Mouse (Mus musculus) embryonic facial prominence, embryonic 11.5 days (tissue): ENCODE measurements around the gene Iqcf6. TPM values are rescaled to one million over a fixed set of nuclear protein-coding genes. Genes with fewer than 3 reads are reported as not detected.

Experiments
- ATAC-seq: fragments of 200-750 bp; cut with Nextera tagmentation; replicated peaks from 2 replicates; pipeline ENCODE4 v1.8.0; 2017; ENCODE audit warnings: low read depth; ENCODE audit not compliant: insufficient number of reproducible peaks, low FRiP score, low TSS enrichment
- DNase-seq: peaks from one replicate; pipeline ENCODE4 v3.0.0-alpha.2; 2015; ENCODE audit warnings: low spot score
- H3K27ac ChIP-seq: fragments of 300-500 bp; sonication (generic); replicated peaks from 2 replicates; pipeline ENCODE4 v1.5.1; 2014; ENCODE audit warnings: mild to moderate bottlenecking, low read depth, low read length, control low read depth
- H3K27me3 ChIP-seq: fragments of 300-500 bp; sonication (generic); 2 replicates; pipeline ENCODE4 v1.6.1; 2014; ENCODE audit warnings: mild to moderate bottlenecking, low read length, moderate library complexity, mixed read lengths; ENCODE audit not compliant: control insufficient read depth, insufficient read depth
- H3K36me3 ChIP-seq: fragments of 300-500 bp; sonication (generic); replicated peaks from 2 replicates; pipeline ENCODE4 v1.6.1; 2014; ENCODE audit warnings: low read depth, mild to moderate bottlenecking, low read length, moderate library complexity, mixed read lengths; ENCODE audit not compliant: control insufficient read depth, insufficient read depth
- H3K4me1 ChIP-seq: fragments of 300-500 bp; sonication (generic); 2 replicates; pipeline ENCODE4 v1.6.1; 2014; ENCODE audit warnings: low read length, mixed read lengths; ENCODE audit not compliant: control insufficient read depth, insufficient read depth
- H3K4me2 ChIP-seq: fragments of 300-500 bp; sonication (generic); 2 replicates; pipeline ENCODE4 v1.6.1; 2014; ENCODE audit warnings: low read depth, mild to moderate bottlenecking, control low read depth, low read length, moderate library complexity
- H3K4me3 ChIP-seq: fragments of 300-500 bp; sonication (generic); 2 replicates; pipeline ENCODE4 v1.5.1; 2014; ENCODE audit warnings: low read depth, low read length, control low read depth
- H3K9ac ChIP-seq: fragments of 300-500 bp; sonication (generic); replicated peaks from 2 replicates; pipeline ENCODE4 v1.6.1; 2014; ENCODE audit warnings: mild to moderate bottlenecking, control low read depth, low read length
- H3K9me3 ChIP-seq: fragments of 300-500 bp; sonication (generic); replicated peaks from 2 replicates; pipeline ENCODE4 v1.6.1; 2016; ENCODE audit warnings: mild to moderate bottlenecking, low read length, inconsistent platforms, mixed read lengths; ENCODE audit not compliant: control insufficient read depth
- WGBS: fragments of 180-500 bp; shearing (Covaris S2); extraction: QIAGEN DNeasy Blood & Tissue Kit; methylation state at CpG from one replicate; pipeline ENCODE4 v1.1.7; 2014; 5-methylcytosine and 5-hydroxymethylcytosine counted together
- polyA plus RNA-seq: library from polyadenylated mRNA; unstranded; fragments of >200 nt; fragmentation: Nextera tagmentation; extraction: Ambion mirVana; gene quantifications from 2 replicates; pipeline ENCODE4 v1.2.1, GENCODE M21; 2014

Iqcf6 gene
- polyA plus RNA-seq, 1 experiment from 2014 or later: not detected

DNA sequence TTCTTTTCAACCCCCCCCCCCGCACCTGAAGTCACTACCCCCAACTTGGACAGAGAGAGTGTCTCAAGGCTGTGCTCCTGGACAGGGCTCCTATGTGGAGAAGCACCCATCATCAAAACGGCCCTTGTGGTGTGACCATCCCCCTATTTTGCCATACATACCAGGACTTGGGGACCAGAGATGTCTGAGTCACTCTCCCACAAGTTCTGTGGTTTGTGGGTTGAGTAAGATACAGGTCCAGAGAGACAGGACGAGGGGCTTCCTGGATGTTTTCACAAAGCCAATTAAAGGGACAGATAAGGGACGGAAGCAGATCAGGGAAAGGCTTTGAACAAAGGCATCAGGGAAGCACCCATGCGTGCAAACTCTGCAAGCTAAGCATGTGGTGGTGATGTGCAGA is 15.0 kb downstream of the Iqcf6 start:
- Histone ChIP-seq H3K9ac (no peak overlapping the region), H3K4me1 (no peaks in the 10 kb centered on the region), H3K4me2 (no peak overlapping the region), H3K27ac (no peak overlapping the region), H3K36me3 (no peaks in the 10 kb centered on the region), H3K4me3 (no peak overlapping the region), H3K9me3 (no peaks in the 10 kb centered on the region), H3K27me3 (no peaks in the 10 kb centered on the region)
- 64% methylated on average over 5 of the region's 5 CpGs for WGBS
- ATAC-seq (no peak), DNase-seq (no peak)

DNA sequence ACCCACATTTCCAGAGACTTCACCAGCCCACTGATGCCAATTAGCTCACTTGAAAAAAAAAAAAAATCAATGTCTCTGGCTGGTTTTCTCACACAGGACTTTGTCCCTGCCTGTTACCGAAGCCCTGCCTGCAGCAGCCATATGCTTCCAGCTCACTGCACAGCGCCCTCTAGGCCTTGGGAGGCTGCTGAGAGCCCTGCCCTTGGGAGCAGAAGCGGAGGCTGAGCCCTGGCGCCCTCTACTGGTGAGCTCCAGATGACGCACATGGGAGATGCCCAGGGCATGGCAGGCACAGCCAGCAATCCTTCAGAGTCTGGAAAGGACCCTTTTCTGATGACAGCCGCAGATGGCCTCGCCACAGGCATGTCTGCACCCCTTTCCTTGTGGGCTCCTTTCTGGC is 16.7 kb downstream of the Iqcf6 start:
- Histone ChIP-seq H3K4me3 (no peak overlapping the region), H3K27ac (no peak overlapping the region), H3K9me3 (no peaks in the 10 kb centered on the region), H3K27me3 (no peaks in the 10 kb centered on the region), H3K36me3 (no peaks in the 10 kb centered on the region), H3K9ac (no peak overlapping the region), H3K4me1 (no peaks in the 10 kb centered on the region), H3K4me2 (no peak overlapping the region)
- DNase-seq (peak; percentile 78), ATAC-seq (no peak; the same call in 1 of the 2 replicates)
- 30% methylated on average over 7 of the region's 7 CpGs for WGBS

DNA sequence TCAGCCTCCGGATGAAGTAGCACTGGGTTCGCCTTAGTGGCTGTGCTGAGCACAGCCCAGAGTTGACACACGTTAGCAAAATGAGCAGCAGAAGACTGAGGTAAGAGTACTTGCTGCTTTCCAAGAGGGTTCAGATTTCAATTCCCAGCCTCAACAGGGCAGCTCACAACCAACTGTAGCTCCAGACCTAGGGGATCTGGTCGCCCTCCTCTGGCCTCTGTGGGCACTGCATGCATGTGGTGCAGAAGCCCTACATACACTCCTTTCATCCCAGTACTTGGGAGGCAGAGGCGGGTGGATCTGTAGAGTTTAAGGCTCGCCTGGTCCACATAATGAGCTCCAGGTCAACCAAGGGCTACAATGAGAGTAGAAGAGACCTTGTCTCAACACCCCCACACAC is 17.4 kb downstream of the Iqcf6 start:
- H3K36me3 ChIP-seq: no peaks in the 10 kb centered on the region
- 67% methylated on average over 6 of the region's 6 CpGs for WGBS
- no peak overlapping the region for H3K27ac ChIP-seq
- DNase-seq: no peak
- H3K9ac ChIP-seq: no peak overlapping the region
- H3K9me3 ChIP-seq: no peaks in the 10 kb centered on the region
- no peak; the same call in 1 of the 2 replicates for ATAC-seq
- H3K4me3 ChIP-seq: no peak overlapping the region
- H3K4me2 ChIP-seq: no peak overlapping the region
- H3K27me3 ChIP-seq: no peaks in the 10 kb centered on the region
- H3K4me1 ChIP-seq: no peaks in the 10 kb centered on the region

DNA sequence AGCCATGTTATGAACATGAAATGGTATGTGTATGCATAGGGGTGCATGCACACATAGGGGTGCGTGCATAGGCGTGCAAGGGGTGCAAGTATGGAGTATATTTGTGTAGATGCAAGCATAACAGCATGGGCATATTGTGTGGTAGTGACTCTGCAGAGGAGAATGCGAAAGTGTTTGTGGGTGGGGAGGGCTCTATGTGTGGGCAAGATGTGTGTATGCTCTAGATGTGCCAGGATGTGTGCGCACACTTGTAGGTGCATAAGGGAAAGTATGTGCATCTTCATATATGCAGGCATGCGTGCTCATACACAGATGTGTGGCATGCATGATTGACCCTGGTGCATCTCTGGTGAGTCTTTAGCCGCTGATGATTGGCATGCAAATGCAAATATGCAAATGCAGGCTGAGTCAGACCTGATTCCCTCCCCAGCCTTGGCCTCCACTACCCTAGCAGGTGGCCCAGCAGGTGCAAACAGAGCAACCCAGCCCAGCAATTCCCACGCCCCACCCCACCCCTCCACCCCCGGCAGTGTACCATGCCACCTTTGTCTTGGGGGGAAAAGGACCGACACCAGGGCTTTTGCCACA is 19.4 kb downstream of the Iqcf6 start:
- Histone ChIP-seq H3K4me3 (no peak overlapping the region), H3K36me3 (no peaks in the 10 kb centered on the region), H3K4me2 (no peak overlapping the region), H3K9ac (no peak overlapping the region), H3K27me3 (no peaks in the 10 kb centered on the region), H3K9me3 (no peaks in the 10 kb centered on the region), H3K27ac (no peak overlapping the region), H3K4me1 (no peaks in the 10 kb centered on the region)
- no peak for DNase-seq
- ATAC-seq: no peak
- 80% methylated on average over 9 of the region's 9 CpGs for WGBS

DNA sequence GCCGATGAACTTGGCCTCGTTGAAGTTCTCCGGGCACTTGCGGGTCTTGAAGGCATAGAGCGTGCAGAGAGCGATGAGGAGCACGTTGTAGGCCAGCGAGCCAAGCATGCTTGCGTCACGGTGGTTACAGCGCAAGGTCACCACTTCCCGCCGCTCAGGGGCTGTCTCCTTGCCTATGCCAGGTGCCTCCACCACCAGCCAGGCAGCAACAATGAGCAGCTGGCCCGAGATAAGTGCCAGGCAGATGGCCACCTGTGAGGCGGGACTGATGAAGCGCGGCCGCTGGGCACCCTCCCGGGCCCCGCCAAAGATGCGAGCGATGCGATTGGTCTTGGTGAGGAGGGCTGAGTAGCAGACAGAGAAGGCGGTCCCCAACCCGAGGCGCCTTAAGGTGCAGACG is 20.8 kb downstream of the Iqcf6 start:
- no peak overlapping the region for H3K4me3 ChIP-seq
- no peaks in the 10 kb centered on the region for H3K36me3 ChIP-seq
- H3K27ac ChIP-seq: no peak overlapping the region
- H3K27me3 ChIP-seq: no peaks in the 10 kb centered on the region
- H3K4me1 ChIP-seq: no peaks in the 10 kb centered on the region
- no peak overlapping the region for H3K4me2 ChIP-seq
- H3K9ac ChIP-seq: no peak overlapping the region
- DNase-seq (no peak), ATAC-seq (no peak)
- 75% methylated on average over 27 of the region's 27 CpGs for WGBS
- no peaks in the 10 kb centered on the region for H3K9me3 ChIP-seq

DNA sequence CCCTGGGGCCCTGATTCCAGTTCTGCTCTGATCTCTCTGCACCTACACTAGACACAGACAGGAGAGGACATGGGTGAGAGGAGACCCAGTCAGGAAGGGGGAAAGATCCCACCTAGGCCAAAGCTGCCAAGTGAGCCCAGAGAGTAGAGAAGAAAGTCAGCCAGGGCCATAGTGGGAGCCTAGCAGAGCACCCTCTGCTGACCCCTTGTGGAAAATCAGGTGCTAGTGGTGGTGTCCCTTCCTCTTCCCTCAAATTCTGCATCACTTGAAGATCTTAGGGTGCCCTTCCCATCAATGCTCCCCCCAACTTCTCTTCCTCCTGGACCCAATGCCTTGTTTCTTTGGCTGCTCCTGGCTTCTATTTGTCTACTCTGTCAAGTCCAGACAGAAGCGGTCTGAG is 26.3 kb downstream of the Iqcf6 start:
- 83% methylated on average over 1 of the region's 1 CpGs for WGBS
- no peak for ATAC-seq
- Histone ChIP-seq H3K27ac (no peak overlapping the region), H3K4me2 (no peak overlapping the region), H3K4me3 (no peak overlapping the region), H3K27me3 (peaks cover 13% of the 10 kb centered on the region), H3K36me3 (no peaks in the 10 kb centered on the region), H3K9ac (no peak overlapping the region), H3K9me3 (no peaks in the 10 kb centered on the region), H3K4me1 (peaks cover 4% of the 10 kb centered on the region)
- DNase-seq: peak; percentile 12

GRCm38 (mm10) chr9:106655884-106656720 is 29.7 kb downstream of the Iqcf6 start, which contains the start of gene Grm2:
Gene Grm2, minus strand, starts transcription at chr9:106656082.
- peak; percentile 83 for ATAC-seq
- WGBS: under 1% methylated on average over 37 of the region's 44 CpGs
- peak within 1 kb of the TSS; percentile 32; the same call in 1 of the 2 replicates for H3K9ac ChIP-seq
- DNase-seq: peak; percentile 86
- peak within 1 kb of the TSS; percentile 67 for H3K4me2 ChIP-seq
- H3K4me1 ChIP-seq: peaks cover 4% of the 10 kb centered on the region
- no peak within 1 kb of the TSS for H3K27ac ChIP-seq
- peak within 1 kb of the TSS; percentile 28 for H3K4me3 ChIP-seq
- no peaks in the 10 kb centered on the region for H3K36me3 ChIP-seq
- peaks cover 13% of the 10 kb centered on the region for H3K27me3 ChIP-seq
- H3K9me3 ChIP-seq: no peaks in the 10 kb centered on the region

DNA sequence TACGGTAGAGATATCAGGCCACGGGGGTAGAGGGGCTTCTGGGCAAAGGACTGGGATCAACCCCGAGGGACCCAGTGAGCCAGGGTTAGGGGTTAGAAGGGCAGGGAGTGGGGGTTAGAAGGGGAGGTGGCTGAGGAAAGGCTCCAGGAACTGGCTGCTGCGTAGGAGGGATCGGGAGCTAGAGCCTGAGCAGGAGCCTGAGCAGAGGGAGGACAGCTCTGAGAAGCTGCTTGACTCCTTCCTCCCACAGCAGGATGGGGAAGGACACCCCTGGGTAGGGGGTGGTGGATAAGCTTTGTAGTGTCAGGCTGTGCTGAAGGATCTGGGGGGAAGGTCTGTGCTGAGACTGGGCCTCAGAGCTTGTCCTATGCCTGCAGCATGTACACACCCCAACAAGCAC is 30.4 kb downstream of the Iqcf6 start:
- H3K4me2 ChIP-seq: no peak overlapping the region
- no peak for DNase-seq
- no peak overlapping the region for H3K4me3 ChIP-seq
- H3K27ac ChIP-seq: no peak overlapping the region
- H3K27me3 ChIP-seq: peaks cover 13% of the 10 kb centered on the region
- WGBS: 33% methylated on average over 5 of the region's 5 CpGs
- H3K9ac ChIP-seq: no peak overlapping the region
- H3K4me1 ChIP-seq: peaks cover 4% of the 10 kb centered on the region
- H3K36me3 ChIP-seq: no peaks in the 10 kb centered on the region; the same call in 1 of the 2 replicates
- no peak for ATAC-seq
- H3K9me3 ChIP-seq: no peaks in the 10 kb centered on the region
